Mouse (Mus musculus) kidney, embryonic 14.5 days (tissue): Measurements from ENCODE around the gene Nav2. TPM values are rescaled to one million over a fixed set of nuclear protein-coding genes. Genes with fewer than 3 reads are reported as not detected.
A peak's percentile ranks its signal among the peaks of the same experiment; 100 is the strongest.

ENCODE experiments used
- ATAC-seq: fragments of 200-750 bp; cut with Nextera tagmentation; 2 replicates; pipeline ENCODE4 v1.8.0; 2017; ENCODE audit warnings: moderate number of reproducible peaks, mild to moderate bottlenecking, moderate TSS enrichment, moderate library complexity; ENCODE audit not compliant: low FRiP score, low TSS enrichment
- H3K27ac ChIP-seq: fragments of 300-500 bp; sonication (generic); 2 replicates; pipeline ENCODE4 v1.5.1; 2014; ENCODE audit warnings: low read depth, mild to moderate bottlenecking, low read length, moderate library complexity, mixed read lengths
- H3K27me3 ChIP-seq: fragments of 300-500 bp; sonication (generic); 2 replicates; pipeline ENCODE4 v1.6.1; 2014; ENCODE audit warnings: mild to moderate bottlenecking, low read length; ENCODE audit not compliant: control insufficient read depth, insufficient read depth
- H3K36me3 ChIP-seq: fragments of 300-500 bp; sonication (generic); 2 replicates; pipeline ENCODE4 v1.6.1; 2014; ENCODE audit warnings: low read length, mixed read lengths; ENCODE audit not compliant: control insufficient read depth, insufficient read depth
- H3K4me1 ChIP-seq: fragments of 300-500 bp; sonication (generic); 2 replicates; pipeline ENCODE4 v1.6.1; 2014; ENCODE audit warnings: low read length, mixed read lengths; ENCODE audit not compliant: control insufficient read depth, insufficient read depth
- H3K4me2 ChIP-seq: fragments of 300-500 bp; sonication (generic); replicated peaks from 2 replicates; pipeline ENCODE4 v1.6.1; 2014; ENCODE audit warnings: low read depth, mild to moderate bottlenecking, low read length
- H3K4me3 ChIP-seq: fragments of 300-500 bp; sonication (generic); 2 replicates; pipeline ENCODE4 v1.5.1; 2014; ENCODE audit warnings: mild to moderate bottlenecking, low read length
- H3K9ac ChIP-seq: fragments of 300-500 bp; sonication (generic); 2 replicates; pipeline ENCODE4 v1.6.1; 2014; ENCODE audit warnings: low read depth, mild to moderate bottlenecking, low read length, moderate library complexity
- H3K9me3 ChIP-seq: fragments of 300-500 bp; sonication (generic); 2 replicates; pipeline ENCODE4 v1.6.1; 2016; ENCODE audit warnings: low read length; ENCODE audit not compliant: control insufficient read depth
- WGBS: fragments of 180-500 bp; shearing (Covaris S2); extraction: QIAGEN DNeasy Blood & Tissue Kit; methylation state at CpG from one replicate; pipeline ENCODE4 v1.1.7; 2014; 5-methylcytosine and 5-hydroxymethylcytosine counted together
- polyA plus RNA-seq: library from polyadenylated mRNA; unstranded; fragments of >200 nt; fragmentation: Nextera tagmentation; extraction: Ambion mirVana; gene quantifications from 2 replicates; pipeline ENCODE4 v1.2.1, GENCODE M21; 2014

The Nav2 gene
- polyA plus RNA-seq, 1 experiment from 2014 or later = 49.2 TPM

DNA sequence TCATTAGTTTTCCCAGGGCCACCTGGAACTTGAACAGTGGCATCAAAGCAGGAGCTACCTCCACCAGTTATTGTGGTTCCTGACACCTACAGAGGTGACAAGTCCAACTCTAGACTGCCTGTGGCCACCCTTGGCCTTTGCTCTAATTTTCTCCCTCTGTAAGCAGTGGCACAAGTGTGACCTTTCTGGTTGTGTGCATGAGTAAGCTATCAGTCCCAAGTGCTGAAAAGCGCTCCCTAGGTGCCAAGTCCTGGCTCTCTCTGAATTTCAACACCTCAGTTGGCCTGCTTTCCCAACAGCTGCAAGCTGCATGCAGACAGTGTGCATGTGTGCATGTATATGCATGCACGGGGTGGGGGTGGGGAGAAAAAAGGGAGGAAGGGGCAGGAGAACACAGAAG lies 324.5 kb downstream of the Nav2 start:
- no peaks in the 10 kb centered on the region for H3K36me3 ChIP-seq
- 91% methylated on average over 2 of the region's 2 CpGs for WGBS

DNA sequence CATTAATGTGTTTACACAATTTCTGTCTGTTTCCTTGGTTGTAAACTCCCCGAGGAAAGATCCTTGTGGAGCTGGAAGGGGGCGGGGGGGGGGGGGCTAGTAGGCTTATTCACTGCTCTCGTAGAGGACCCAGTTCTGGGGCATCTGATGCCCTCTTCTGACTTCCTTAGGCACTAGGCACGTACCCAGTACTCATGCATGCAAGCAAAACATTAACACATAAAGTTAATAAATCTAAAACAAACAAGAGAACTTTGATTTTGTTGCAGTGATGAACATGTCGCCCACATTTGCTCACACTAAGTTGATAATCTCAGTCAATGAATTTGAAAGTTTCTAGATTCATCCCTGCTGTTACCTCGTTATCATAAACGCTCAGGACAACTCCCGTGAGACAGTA lies 325.8 kb downstream of the Nav2 start:
- peak overlapping the region; percentile 76; the same call in 1 of the 2 replicates for H3K27ac ChIP-seq
- H3K27me3 ChIP-seq = no peaks in the 10 kb centered on the region
- ATAC-seq = no peak
- WGBS = 62% methylated on average over 8 of the region's 8 CpGs
- no peak overlapping the region for H3K4me2 ChIP-seq
- H3K9me3 ChIP-seq = no peaks in the 10 kb centered on the region
- no peaks in the 10 kb centered on the region for H3K36me3 ChIP-seq
- no peak overlapping the region for H3K9ac ChIP-seq
- H3K4me3 ChIP-seq = no peak overlapping the region
- 0 out of 2 replicates have a peak, but pooled peaks cover 7% of the 10 kb centered on the region for H3K4me1 ChIP-seq

More for the DNA sequence above, 324.5 kb downstream of the Nav2 start:
- Histone ChIP-seq H3K27me3 (no peaks in the 10 kb centered on the region), H3K4me1 (0 out of 2 replicates have a peak, but pooled peaks cover 7% of the 10 kb centered on the region), H3K4me3 (no peak overlapping the region), H3K9ac (no peak overlapping the region), H3K4me2 (no peak overlapping the region), H3K27ac (no peak overlapping the region), H3K9me3 (no peaks in the 10 kb centered on the region)
- no peak for ATAC-seq

DNA sequence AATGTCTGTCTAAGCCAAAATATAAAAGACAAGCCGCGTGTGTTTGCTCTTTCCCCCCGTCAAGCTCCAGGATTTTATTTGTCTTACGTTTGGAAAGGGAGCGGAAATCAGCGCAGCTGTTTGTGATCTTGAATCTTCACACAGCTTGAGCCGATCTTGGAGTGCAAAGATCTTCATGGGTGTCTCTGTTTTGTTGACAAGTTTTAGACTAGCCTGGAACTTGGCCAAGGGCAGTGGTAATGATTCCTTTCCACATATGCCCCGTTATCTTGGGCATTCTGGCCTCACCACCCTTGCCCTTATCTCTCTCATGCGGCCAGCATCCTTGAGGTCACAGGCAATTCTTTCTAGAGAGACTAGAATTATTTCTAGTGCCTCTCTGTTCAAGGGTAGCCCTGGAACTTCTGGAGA lies 326.8 kb downstream of the Nav2 start:
- no peak overlapping the region for H3K4me2 ChIP-seq
- no peaks in the 10 kb centered on the region for H3K36me3 ChIP-seq
- no peaks in the 10 kb centered on the region for H3K9me3 ChIP-seq
- H3K4me1 ChIP-seq = 0 out of 2 replicates have a peak, but pooled peaks cover 7% of the 10 kb centered on the region
- no peaks in the 10 kb centered on the region for H3K27me3 ChIP-seq
- no peak overlapping the region for H3K4me3 ChIP-seq
- peak overlapping the region; percentile 7; the same call in 1 of the 2 replicates for H3K27ac ChIP-seq
- H3K9ac ChIP-seq = no peak overlapping the region
- ATAC-seq = no peak
- WGBS = 69% methylated on average over 9 of the region's 9 CpGs

DNA sequence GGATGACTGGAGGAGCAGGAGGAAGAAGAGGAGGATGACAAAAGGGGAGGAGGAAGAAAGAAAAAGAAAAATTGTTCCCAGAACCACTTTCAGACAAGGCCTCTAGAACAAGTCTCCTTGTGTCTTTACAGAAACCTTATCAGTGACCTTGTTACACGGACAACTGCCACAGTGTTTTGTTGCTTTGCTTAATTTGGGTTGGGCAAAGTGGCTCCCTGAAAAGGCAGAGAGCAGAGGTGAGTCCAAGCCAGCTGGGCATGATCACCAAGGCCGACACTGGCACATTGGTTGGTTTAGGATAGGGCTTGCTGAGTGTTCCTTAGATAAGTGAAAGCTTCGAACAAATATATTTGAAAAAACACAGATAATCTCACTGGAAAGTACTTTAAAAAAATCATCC lies 327.3 kb downstream of the Nav2 start:
- Histone ChIP-seq H3K9me3 (no peaks in the 10 kb centered on the region), H3K27me3 (no peaks in the 10 kb centered on the region), H3K9ac (no peak overlapping the region), H3K36me3 (no peaks in the 10 kb centered on the region), H3K4me3 (no peak overlapping the region), H3K4me1 (0 out of 2 replicates have a peak, but pooled peaks cover 7% of the 10 kb centered on the region), H3K27ac (peak overlapping the region; percentile 7; the same call in 1 of the 2 replicates), H3K4me2 (no peak overlapping the region)
- 70% methylated on average over 3 of the region's 3 CpGs for WGBS
- ATAC-seq = no peak

DNA sequence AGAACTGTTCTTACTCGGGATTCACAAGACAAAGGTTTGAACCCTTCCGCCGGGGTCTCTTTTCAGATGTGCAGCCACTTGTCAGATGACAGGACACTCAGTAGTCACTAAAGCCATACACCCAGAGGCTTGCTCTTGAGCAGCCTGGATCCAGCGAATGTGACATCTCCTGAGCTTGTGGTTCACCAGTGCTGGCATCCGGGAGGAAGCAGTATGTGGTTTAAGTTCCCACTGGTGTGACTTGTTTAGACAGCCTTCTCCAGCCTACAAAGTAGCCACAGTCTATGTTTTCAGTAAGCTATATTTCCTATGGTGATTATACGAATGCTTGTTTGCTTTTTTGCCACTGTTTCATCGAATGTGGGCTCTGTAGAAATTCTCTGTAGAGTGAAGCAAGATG lies 331.9 kb downstream of the Nav2 start:
- Histone ChIP-seq H3K4me1 (peaks cover 7% of the 10 kb centered on the region), H3K4me3 (no peak overlapping the region), H3K36me3 (no peaks in the 10 kb centered on the region), H3K27ac (no peak overlapping the region), H3K9me3 (no peaks in the 10 kb centered on the region), H3K4me2 (no peak overlapping the region), H3K27me3 (no peaks in the 10 kb centered on the region), H3K9ac (no peak overlapping the region)
- 89% methylated on average over 7 of the region's 7 CpGs for WGBS
- no peak for ATAC-seq

DNA sequence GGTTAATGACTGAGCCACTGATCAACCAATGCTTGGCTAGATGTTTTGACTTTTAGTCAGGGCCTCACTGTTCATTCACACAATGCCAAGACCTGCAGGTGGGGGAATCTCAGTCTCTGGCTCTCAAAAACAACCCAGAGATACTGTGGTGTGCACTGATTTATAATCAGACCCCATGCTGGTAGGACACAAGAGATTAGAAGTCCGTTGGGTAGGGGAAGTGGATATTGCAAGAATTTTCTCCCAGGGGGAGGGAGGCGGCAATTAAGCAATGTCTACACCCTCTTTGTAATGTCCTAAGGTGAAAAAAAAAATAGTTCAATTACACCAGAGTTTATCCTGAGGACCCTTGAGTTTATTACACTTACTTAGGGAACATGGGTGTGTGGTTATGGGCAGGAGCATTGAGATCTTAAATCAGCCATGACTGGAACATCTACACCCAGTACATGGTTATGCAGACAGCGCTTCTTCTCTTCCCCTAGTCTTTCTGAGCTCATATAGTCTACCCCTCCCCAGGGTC lies 332.8 kb downstream of the Nav2 start:
- no peaks in the 10 kb centered on the region for H3K36me3 ChIP-seq
- WGBS = 78% methylated on average over 3 of the region's 3 CpGs
- peak overlapping the region; percentile 69 for H3K27ac ChIP-seq
- H3K4me1 ChIP-seq = peaks cover 7% of the 10 kb centered on the region
- no peaks in the 10 kb centered on the region for H3K9me3 ChIP-seq
- no peak overlapping the region for H3K4me2 ChIP-seq
- H3K4me3 ChIP-seq = no peak overlapping the region
- H3K27me3 ChIP-seq = peaks cover 3% of the 10 kb centered on the region; the same call in 1 of the 2 replicates
- no peak overlapping the region for H3K9ac ChIP-seq
- no peak for ATAC-seq

DNA sequence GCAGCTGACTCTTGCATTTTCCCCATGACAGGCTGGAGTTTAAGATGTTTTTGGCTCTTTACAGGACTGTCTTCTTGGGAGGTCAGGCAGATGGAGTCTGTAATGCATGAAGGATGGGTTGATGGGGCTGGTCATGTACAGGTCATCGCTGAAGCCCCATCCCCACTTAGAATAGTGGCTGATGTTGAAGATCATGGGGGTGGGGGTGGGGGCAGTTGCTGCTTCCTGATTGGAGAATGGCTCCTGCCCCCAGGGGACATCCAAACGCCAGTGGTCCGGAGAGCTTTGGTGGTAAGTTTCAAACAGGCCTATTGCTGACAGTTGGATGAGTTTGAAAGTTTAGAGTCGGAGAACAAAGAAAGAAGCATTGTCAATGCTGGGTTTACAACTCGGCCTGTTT lies 333.7 kb downstream of the Nav2 start:
- no peak for ATAC-seq
- 36% methylated on average over 5 of the region's 5 CpGs for WGBS
- H3K9me3 ChIP-seq = no peaks in the 10 kb centered on the region
- H3K27me3 ChIP-seq = peaks cover 10% of the 10 kb centered on the region
- H3K4me2 ChIP-seq = no peak overlapping the region
- H3K4me1 ChIP-seq = peaks cover 15% of the 10 kb centered on the region
- H3K4me3 ChIP-seq = no peak overlapping the region
- H3K27ac ChIP-seq = peak overlapping the region; percentile 69; the same call in 1 of the 2 replicates
- H3K9ac ChIP-seq = no peak overlapping the region
- no peaks in the 10 kb centered on the region for H3K36me3 ChIP-seq

DNA sequence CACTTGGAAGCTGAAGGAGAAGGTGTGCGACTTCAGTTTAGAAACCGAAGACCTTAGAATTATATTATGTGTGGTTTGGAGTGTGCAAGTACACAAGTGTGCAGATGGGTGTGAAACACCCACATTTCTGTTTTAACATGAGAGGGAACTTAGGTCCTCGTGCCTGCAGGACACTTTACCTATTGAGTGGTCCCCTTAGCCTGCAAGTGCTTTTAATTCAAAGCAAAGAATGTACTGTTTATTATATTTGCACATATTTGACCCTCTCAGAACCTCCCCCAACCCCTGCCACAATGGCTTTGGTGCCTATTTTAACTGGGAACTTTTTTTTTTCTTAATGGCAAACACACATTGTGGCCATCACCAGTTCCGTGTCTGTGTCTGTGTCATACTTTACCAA lies 334.6 kb downstream of the Nav2 start:
- no peak overlapping the region for H3K4me3 ChIP-seq
- peak overlapping the region; percentile 69; the same call in 1 of the 2 replicates for H3K27ac ChIP-seq
- no peak overlapping the region for H3K9ac ChIP-seq
- H3K36me3 ChIP-seq = no peaks in the 10 kb centered on the region
- peaks cover 22% of the 10 kb centered on the region for H3K4me1 ChIP-seq
- ATAC-seq = no peak
- 83% methylated on average over 4 of the region's 4 CpGs for WGBS
- H3K4me2 ChIP-seq = no peak overlapping the region
- no peaks in the 10 kb centered on the region for H3K9me3 ChIP-seq
- H3K27me3 ChIP-seq = peaks cover 18% of the 10 kb centered on the region

DNA sequence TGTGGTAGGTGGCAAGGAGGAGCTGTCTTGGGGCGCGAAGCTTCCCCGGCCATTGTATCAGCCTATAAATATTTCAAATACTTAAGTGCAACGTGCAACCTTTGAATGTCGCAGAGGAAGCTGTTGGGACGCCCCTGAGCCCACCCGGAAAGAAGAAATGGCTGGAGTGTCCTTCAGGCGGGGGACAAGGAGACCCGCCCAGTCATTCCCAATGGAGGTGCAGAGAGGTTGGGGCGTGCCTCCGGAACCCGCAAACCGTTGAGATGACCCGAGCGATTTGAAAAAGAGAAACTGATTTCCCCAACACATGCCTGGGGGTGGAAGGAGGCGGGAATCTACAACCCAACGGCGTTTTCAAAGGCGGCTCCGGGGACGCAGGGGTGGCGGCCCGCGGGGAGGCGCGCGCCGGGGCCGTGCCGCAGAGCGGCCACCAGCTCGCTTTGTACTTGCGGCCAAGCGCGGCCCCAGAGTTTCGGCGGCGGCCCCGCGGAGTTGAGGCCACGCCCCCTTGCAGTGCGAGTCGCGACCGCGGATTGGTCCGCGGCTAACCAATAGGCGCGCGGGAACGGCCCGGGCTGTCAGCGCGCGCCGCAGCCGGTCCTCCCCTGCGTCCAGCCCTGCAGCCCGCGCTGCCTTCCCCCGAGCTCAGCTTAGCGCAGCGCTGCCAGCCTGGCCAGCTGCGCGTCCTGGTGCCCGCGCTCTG lies 337.2 kb downstream of the Nav2 start:
- WGBS = under 1% methylated on average over 61 of the region's 68 CpGs

More for the DNA sequence above, 337.2 kb downstream of the Nav2 start:
- peak overlapping the region; percentile 63 for H3K9ac ChIP-seq
- H3K4me2 ChIP-seq = peak overlapping the region; percentile 98
- ATAC-seq = peak; percentile 95
- peaks cover 44% of the 10 kb centered on the region for H3K4me1 ChIP-seq
- no peaks in the 10 kb centered on the region for H3K9me3 ChIP-seq
- peak overlapping the region; percentile 58 for H3K4me3 ChIP-seq
- peaks cover 18% of the 10 kb centered on the region for H3K27me3 ChIP-seq
- no peaks in the 10 kb centered on the region for H3K36me3 ChIP-seq
- H3K27ac ChIP-seq = peak overlapping the region; percentile 64
